Mouse (Mus musculus) C2C12 (cell line): ENCODE results near the gene Pheta1. TPM values are rescaled to one million over a fixed set of nuclear protein-coding genes. Genes with fewer than 3 reads are reported as not detected.

Experiments used
- H3K27me3 ChIP-seq: one replicate; pipeline ENCODE4 v1.6.1; 2011; ENCODE audit not compliant: control insufficient read depth, insufficient read depth, insufficient read length
- H3K36me3 ChIP-seq: one replicate; pipeline ENCODE4 v1.6.1; 2011; ENCODE audit not compliant: control insufficient read depth, insufficient read depth
- H3K4me3 ChIP-seq: one replicate; pipeline ENCODE4 v1.5.1; 2011; ENCODE audit warnings: mild to moderate bottlenecking, control low read depth; ENCODE audit not compliant: poor library complexity, insufficient read depth, severe bottlenecking
- H3K79me2 ChIP-seq: one replicate; pipeline ENCODE4 v1.6.1; 2011; ENCODE audit not compliant: control insufficient read depth, insufficient read depth
- H3K79me3 ChIP-seq: one replicate; pipeline ENCODE4 v1.6.1; 2011; ENCODE audit warnings: low read depth, control low read depth
- H3ac ChIP-seq: one replicate; pipeline ENCODE3; 2011; ENCODE audit warnings: low read depth; ENCODE audit not compliant: control insufficient read depth, insufficient read length
- CEBPB ChIP-seq: IDR thresholded peaks from one replicate; pipeline ENCODE4 v1.6.1; 2011; ENCODE audit warnings: low read depth, mild to moderate bottlenecking, control low read depth, moderate library complexity
- CTCF ChIP-seq: IDR thresholded peaks from one replicate; pipeline ENCODE4 v1.5.1; 2011; ENCODE audit not compliant: control insufficient read depth, insufficient read depth, insufficient read length
- FOSL1 ChIP-seq: IDR thresholded peaks from one replicate; pipeline ENCODE4 v1.8.0; 2011; ENCODE audit warnings: mild to moderate bottlenecking, low read length; ENCODE audit not compliant: poor library complexity, insufficient read depth, severe bottlenecking
- MAX ChIP-seq: IDR thresholded peaks from one replicate; pipeline ENCODE4 v1.6.1; 2011; ENCODE audit warnings: mild to moderate bottlenecking, control low read depth
- MYOD1 ChIP-seq: IDR thresholded peaks from one replicate; pipeline ENCODE4 v1.6.1; 2011; ENCODE audit warnings: low read depth; ENCODE audit not compliant: control insufficient read depth, insufficient read length
- MYOG ChIP-seq: IDR thresholded peaks from one replicate; pipeline ENCODE4 v1.6.1; 2011; ENCODE audit not compliant: control insufficient read depth, insufficient read length; ENCODE audit errors: extremely low read depth
- USF1 ChIP-seq: IDR thresholded peaks from one replicate; pipeline ENCODE4 v1.6.1; 2011; ENCODE audit warnings: low read depth, mild to moderate bottlenecking, control low read depth, moderate library complexity
- polyA plus RNA-seq: library from polyadenylated mRNA; unstranded; fragments of >200 nt; fragmentation: generic; extraction: Trizol; gene quantifications from one replicate; pipeline ENCODE4 v1.2.1, GENCODE M21; 2012; ENCODE audit warnings: missing spikeins

Gene Pheta1
- polyA plus RNA-seq, 1 experiment, result 12.9 TPM

- TF ChIP-seq MYOG (no peak), USF1 (no peak), MYOD1 (no peak), FOSL1 (no peak), CEBPB (no peak), CTCF (no peak), MAX (no peak)
- H3K36me3 ChIP-seq, result no peaks in the 10 kb centered on the region
- peaks cover 46% of the 10 kb centered on the region for H3K27me3 ChIP-seq
- no peaks in the 10 kb centered on the region for H3K79me2 ChIP-seq
- H3K79me3 ChIP-seq, result no peaks in the 10 kb centered on the region
- no peak overlapping the region for H3K4me3 ChIP-seq
- no peak overlapping the region for H3ac ChIP-seq
Measured at GRCm38 (mm10) chr5:121875041-121875440, 26.3 kb downstream of the Pheta1 start.

GRCm38 (mm10) chr5:121876901-121877300, 28.1 kb downstream of the Pheta1 start:
- TF ChIP-seq CTCF, result no peak
- no peak for TF ChIP-seq MAX
- no peak for TF ChIP-seq CEBPB
- no peak for TF ChIP-seq FOSL1
- no peak for TF ChIP-seq MYOD1
- no peak for TF ChIP-seq MYOG
- no peak for TF ChIP-seq USF1
- no peaks in the 10 kb centered on the region for H3K79me2 ChIP-seq
- H3K4me3 ChIP-seq, result no peak overlapping the region
- no peaks in the 10 kb centered on the region for H3K79me3 ChIP-seq
- H3ac ChIP-seq, result no peak overlapping the region
- H3K36me3 ChIP-seq, result no peaks in the 10 kb centered on the region
- H3K27me3 ChIP-seq, result peaks cover 57% of the 10 kb centered on the region

GRCm38 (mm10) chr5:121878703-121879102, 29.9 kb downstream of the Pheta1 start:
- H3K79me2 ChIP-seq, result no peaks in the 10 kb centered on the region
- no peaks in the 10 kb centered on the region for H3K79me3 ChIP-seq
- H3K4me3 ChIP-seq, result no peak overlapping the region
- peaks cover 63% of the 10 kb centered on the region for H3K27me3 ChIP-seq
- TF ChIP-seq CEBPB (no peak), MYOD1 (no peak), MYOG (no peak), MAX (no peak), CTCF (no peak), USF1 (no peak)
- no peak overlapping the region for H3ac ChIP-seq
- no peaks in the 10 kb centered on the region for H3K36me3 ChIP-seq

GRCm38 (mm10) chr5:121879211-121879610, 30.4 kb downstream of the Pheta1 start:
- H3K79me2 ChIP-seq, result no peaks in the 10 kb centered on the region
- no peaks in the 10 kb centered on the region for H3K79me3 ChIP-seq
- peaks cover 63% of the 10 kb centered on the region for H3K27me3 ChIP-seq
- no peaks in the 10 kb centered on the region for H3K36me3 ChIP-seq
- TF ChIP-seq MYOG, result no peak
- no peak for TF ChIP-seq USF1
- TF ChIP-seq MYOD1, result no peak
- TF ChIP-seq CTCF, result peak; percentile 64
- no peak for TF ChIP-seq FOSL1
- no peak for TF ChIP-seq CEBPB
- no peak for TF ChIP-seq MAX
- no peak overlapping the region for H3K4me3 ChIP-seq
- H3ac ChIP-seq, result no peak overlapping the region

- TF ChIP-seq USF1, result no peak
- TF ChIP-seq MYOG, result no peak
- no peak for TF ChIP-seq MYOD1
- TF ChIP-seq FOSL1, result no peak
- no peak for TF ChIP-seq MAX
- no peak for TF ChIP-seq CEBPB
- TF ChIP-seq CTCF, result no peak
Measured at GRCm38 (mm10) chr5:121883356-121883755, 34.6 kb downstream of the Pheta1 start.

GRCm38 (mm10) chr5:121889375-121889774, 40.6 kb downstream of the Pheta1 start:
- Histone ChIP-seq H3K79me2 (no peaks in the 10 kb centered on the region), H3K27me3 (peaks cover 66% of the 10 kb centered on the region), H3K4me3 (no peak overlapping the region), H3K36me3 (no peaks in the 10 kb centered on the region), H3ac (no peak overlapping the region), H3K79me3 (no peaks in the 10 kb centered on the region)
- TF ChIP-seq CTCF (no peak), MAX (no peak), USF1 (no peak), MYOD1 (no peak), MYOG (no peak), FOSL1 (no peak)

More at GRCm38 (mm10) chr5:121883356-121883755, 34.6 kb downstream of the Pheta1 start:
- Histone ChIP-seq H3K36me3 (no peaks in the 10 kb centered on the region), H3K79me2 (no peaks in the 10 kb centered on the region), H3K79me3 (no peaks in the 10 kb centered on the region), H3K27me3 (peaks cover 56% of the 10 kb centered on the region), H3ac (no peak overlapping the region), H3K4me3 (no peak overlapping the region)

GRCm38 (mm10) chr5:121889819-121890362, 41.1 kb downstream of the Pheta1 start:
- no peaks in the 10 kb centered on the region for H3K79me2 ChIP-seq

More at GRCm38 (mm10) chr5:121889819-121890362, 41.1 kb downstream of the Pheta1 start:
- TF ChIP-seq CEBPB (no peak), MYOG (no peak), FOSL1 (no peak), USF1 (no peak), MYOD1 (no peak), CTCF (no peak), MAX (no peak)
- Histone ChIP-seq H3K79me3 (no peaks in the 10 kb centered on the region), H3K36me3 (no peaks in the 10 kb centered on the region), H3K4me3 (no peak overlapping the region), H3K27me3 (peaks cover 66% of the 10 kb centered on the region), H3ac (no peak overlapping the region)
